Mouse (Mus musculus): ENCODE data around the gene Odf2l. TPM values are rescaled to one million over a fixed set of nuclear protein-coding genes. Genes with fewer than 3 reads are reported as not detected.

Odf2l gene
- polyA plus RNA-seq, 1 experiment from 2014 or later: 46.3 TPM

- DNase-seq (ENCODE audit: low read depth, low spot score): peak; percentile 25
- ChIA-PET CTCF (interaction anchor here (0.7 to 3.4 kb wide), 20 partner anchors 8 to 410 kb away, joined by 3 to 14 read pairs (median 4); no protein-coding TSS in a partner anchor), POLR2A (no interaction called here)
- H3K27me3 ChIP-seq: no peaks in the 10 kb centered on the region
- no peak for ATAC-seq
- TF ChIP-seq CTCF (IDR thresholded peaks at IDR 0.05): peak; percentile 93
- in situ Hi-C loops (cut with MboI; ENCODE audit: low pct_unique_long_range_greater_than_20kb): no loop called here
These were observed 13.0 kb downstream of the Odf2l start for GRCm38 (mm10) chr3:145131210-145131868.

GRCm38 (mm10) chr3:145140236-145140635, 21.8 kb downstream of the Odf2l start:
- ATAC-seq: no peak
- POLR2A ChIA-PET: no interaction called here

GRCm38 (mm10) chr3:145142925-145143324, 24.5 kb downstream of the Odf2l start:
- POLR2A ChIA-PET: interaction anchor here (0.5 kb wide), 1 partner anchor 88 kb away, joined by 3 read pairs; no protein-coding TSS in a partner anchor
- in situ Hi-C loops (cut with MboI; ENCODE audit: low pct_unique_long_range_greater_than_20kb): no loop called here
- CTCF ChIA-PET: interaction anchor here (0.8 to 1.9 kb wide), 4 partner anchors 9 to 66 kb away, joined by 3 to 6 read pairs (median 4); no protein-coding TSS in a partner anchor
- TF ChIP-seq CTCF (IDR thresholded peaks at IDR 0.05): no peak
- no peaks in the 10 kb centered on the region for H3K27me3 ChIP-seq
- DNase-seq (ENCODE audit: low read depth, low spot score) (no peak), ATAC-seq (no peak)

More at GRCm38 (mm10) chr3:145140236-145140635, 21.8 kb downstream of the Odf2l start:
- no peak for TF ChIP-seq CTCF (IDR thresholded peaks at IDR 0.05)
- CTCF ChIA-PET: interaction anchor here (1.1 to 1.3 kb wide), 2 partner anchors 9 kb away, joined by 3 to 4 read pairs; no protein-coding TSS in a partner anchor
- in situ Hi-C loops (cut with MboI; ENCODE audit: low pct_unique_long_range_greater_than_20kb): no loop called here
- no peak for DNase-seq (ENCODE audit: low read depth, low spot score)
- no peaks in the 10 kb centered on the region for H3K27me3 ChIP-seq

- ChIA-PET CTCF (interaction anchor here (0.7 to 1.9 kb wide), 6 partner anchors 10 to 189 kb away, joined by 3 to 6 read pairs (median 3); no protein-coding TSS in a partner anchor), POLR2A (no interaction called here)
- in situ Hi-C loops (cut with MboI; ENCODE audit: low pct_unique_long_range_greater_than_20kb): no loop called here
- no peak for TF ChIP-seq CTCF (IDR thresholded peaks at IDR 0.05)
- ATAC-seq (no peak), DNase-seq (ENCODE audit: low read depth, low spot score) (no peak)
- no peaks in the 10 kb centered on the region for H3K27me3 ChIP-seq
These were observed 25.5 kb downstream of the Odf2l start for GRCm38 (mm10) chr3:145143856-145144255.

- ATAC-seq: no peak
- POLR2A ChIA-PET: no interaction called here
- no peak for DNase-seq (ENCODE audit: low read depth, low spot score)
- TF ChIP-seq CTCF (IDR thresholded peaks at IDR 0.05): no peak
- in situ Hi-C loops (cut with MboI; ENCODE audit: low pct_unique_long_range_greater_than_20kb): no loop called here
- H3K27me3 ChIP-seq: no peaks in the 10 kb centered on the region
- CTCF ChIA-PET: interaction anchor here (0.9 to 2.6 kb wide), 8 partner anchors 9 to 58 kb away, joined by 3 to 8 read pairs (median 4); no protein-coding TSS in a partner anchor
These were observed 28.5 kb downstream of the Odf2l start for GRCm38 (mm10) chr3:145146871-145147270.

GRCm38 (mm10) chr3:145147483-145147882, 29.1 kb downstream of the Odf2l start:
- H3K27me3 ChIP-seq: no peaks in the 10 kb centered on the region
- TF ChIP-seq CTCF (IDR thresholded peaks at IDR 0.05): peak; percentile 79
- in situ Hi-C loops (cut with MboI; ENCODE audit: low pct_unique_long_range_greater_than_20kb): no loop called here
- ATAC-seq (no peak), DNase-seq (ENCODE audit: low read depth, low spot score) (no peak)
- ChIA-PET CTCF (interaction anchor here (0.9 to 2.6 kb wide), 8 partner anchors 9 to 57 kb away, joined by 3 to 8 read pairs (median 4); no protein-coding TSS in a partner anchor), POLR2A (no interaction called here)

- TF ChIP-seq CTCF (IDR thresholded peaks at IDR 0.05): no peak
- ATAC-seq: no peak
- ChIA-PET CTCF (interaction anchor here (1.1 to 2.6 kb wide), 5 partner anchors 8 to 16 kb away, joined by 3 to 8 read pairs (median 5); no protein-coding TSS in a partner anchor), POLR2A (no interaction called here)
- no peaks in the 10 kb centered on the region for H3K27me3 ChIP-seq
- in situ Hi-C loops (cut with MboI; ENCODE audit: low pct_unique_long_range_greater_than_20kb): no loop called here
- no peak for DNase-seq (ENCODE audit: low read depth, low spot score)
These were observed 29.6 kb downstream of the Odf2l start for GRCm38 (mm10) chr3:145147952-145148351.

- in situ Hi-C loops (cut with MboI; ENCODE audit: low pct_unique_long_range_greater_than_20kb): no loop called here
- POLR2A ChIA-PET: no interaction called here
- CTCF ChIA-PET: interaction anchor here (1.5 to 2.0 kb wide), 2 partner anchors 16 to 20 kb away, joined by 4 read pairs; no protein-coding TSS in a partner anchor
- ATAC-seq (no peak), DNase-seq (ENCODE audit: low read depth, low spot score) (no peak)
- no peaks in the 10 kb centered on the region for H3K27me3 ChIP-seq
- no peak for TF ChIP-seq CTCF (IDR thresholded peaks at IDR 0.05)
These were observed 32.7 kb downstream of the Odf2l start for GRCm38 (mm10) chr3:145151092-145151491.

GRCm38 (mm10) chr3:145151933-145152332, 33.5 kb downstream of the Odf2l start:
- DNase-seq (ENCODE audit: low read depth, low spot score) (no peak), ATAC-seq (no peak)
- CTCF ChIA-PET: interaction anchor here (0.8 kb wide), 1 partner anchor 20 kb away, joined by 3 read pairs; no protein-coding TSS in a partner anchor
- POLR2A ChIA-PET: no interaction called here
- in situ Hi-C loops (cut with MboI; ENCODE audit: low pct_unique_long_range_greater_than_20kb): no loop called here
- TF ChIP-seq CTCF (IDR thresholded peaks at IDR 0.05): no peak
- no peaks in the 10 kb centered on the region for H3K27me3 ChIP-seq

GRCm38 (mm10) chr3:145156883-145157282, 38.5 kb downstream of the Odf2l start:
- POLR2A ChIA-PET: no interaction called here
- CTCF ChIA-PET: interaction anchor here (1.8 kb wide), 1 partner anchor 10 kb away, joined by 5 read pairs; no protein-coding TSS in a partner anchor
- in situ Hi-C loops (cut with MboI; ENCODE audit: low pct_unique_long_range_greater_than_20kb): no loop called here
- no peaks in the 10 kb centered on the region for H3K27me3 ChIP-seq
- no peak for TF ChIP-seq CTCF (IDR thresholded peaks at IDR 0.05)
- ATAC-seq: no peak
- DNase-seq (ENCODE audit: low read depth, low spot score): no peak

GRCm38 (mm10) chr3:145158441-145158840, 40.1 kb downstream of the Odf2l start:
- CTCF ChIA-PET: interaction anchor here (1.3 to 1.6 kb wide), 2 partner anchors 16 to 129 kb away, joined by 3 to 6 read pairs; no protein-coding TSS in a partner anchor
- POLR2A ChIA-PET: no interaction called here
- in situ Hi-C loops (cut with MboI; ENCODE audit: low pct_unique_long_range_greater_than_20kb): no loop called here
- no peak for ATAC-seq
- no peak for DNase-seq (ENCODE audit: low read depth, low spot score)
- no peak for TF ChIP-seq CTCF (IDR thresholded peaks at IDR 0.05)
- no peaks in the 10 kb centered on the region for H3K27me3 ChIP-seq

Data from Patski (cell line).